Mouse (Mus musculus): ENCODE results near the gene Rcor1.
"Not testable (repeated sequence)": the region's sequence is repeated elsewhere in the genome, so short reads cannot be mapped to it uniquely, and the experiment has no call there.

The Rcor1 gene

GRCm38 (mm10) chr12:111028176-111029167 is 10.7 kb upstream of the Rcor1 start:
- no peak for DNase-seq

GRCm38 (mm10) chr12:111029291-111029890 is 9.8 kb upstream of the Rcor1 start:
- DNase-seq, result no peak

DNA sequence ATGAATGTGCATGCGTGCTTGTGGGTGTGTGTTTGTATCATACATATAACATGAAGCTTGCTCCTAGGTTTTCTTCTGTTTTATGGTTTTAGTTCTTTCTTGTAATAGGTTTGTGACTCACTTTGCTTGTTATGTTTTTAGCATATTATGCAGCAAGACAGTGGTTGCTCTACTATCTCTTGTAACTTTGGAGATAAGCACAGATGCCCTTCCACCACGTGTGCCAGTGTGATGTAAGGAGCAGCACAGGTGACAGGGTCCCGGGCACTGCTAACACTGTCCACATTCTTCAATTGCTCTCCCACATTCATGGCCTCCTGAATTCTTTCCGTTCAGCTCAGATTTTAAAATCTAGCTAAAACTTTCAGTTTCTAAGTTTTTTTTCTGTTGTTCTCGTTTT is 6.3 kb upstream of the Rcor1 start:
- DNase-seq, result no peak

GRCm38 (mm10) chr12:111035182-111035824 is 3.8 kb upstream of the Rcor1 start:
- DNase-seq, result no peak

GRCm38 (mm10) chr12:111036198-111036775 is 2.9 kb upstream of the Rcor1 start:
- DNase-seq, result no peak

- peak; percentile 26 for DNase-seq
These were observed 1.6 kb upstream of the Rcor1 start for GRCm38 (mm10) chr12:111037241-111038180.

GRCm38 (mm10) chr12:111038231-111038975 is 748 bp upstream of the Rcor1 start:
- DNase-seq, result peak; percentile 50

GRCm38 (mm10) chr12:111039771-111040530 is 800 bp downstream of the Rcor1 start:
- peak; percentile 20 for DNase-seq

- DNase-seq, result no peak
These were observed 1.3 kb downstream of the Rcor1 start for GRCm38 (mm10) chr12:111040531-111040860.

GRCm38 (mm10) chr12:111041196-111041595 is 2.0 kb downstream of the Rcor1 start:
- no peak for DNase-seq

DNA sequence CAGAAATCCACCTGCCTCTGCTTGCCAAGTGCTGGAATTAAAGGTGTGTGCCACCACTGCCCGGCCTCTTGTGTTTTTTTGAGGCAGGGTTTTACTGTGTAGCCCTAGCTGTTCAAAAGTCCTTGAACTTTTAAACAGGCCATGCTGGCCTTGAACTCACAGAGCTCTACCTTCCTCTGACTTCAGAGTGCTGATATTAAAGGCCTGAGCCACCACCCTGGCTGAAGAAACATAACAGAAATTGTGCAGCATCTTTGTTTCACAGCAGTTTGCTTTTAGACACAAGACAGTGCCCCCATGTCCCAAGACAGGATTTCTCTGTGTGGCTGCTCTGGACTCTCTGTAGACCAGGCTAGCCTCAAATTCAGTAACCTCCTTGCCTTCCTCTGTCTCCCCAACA is 3.2 kb downstream of the Rcor1 start:
- no peak for DNase-seq

GRCm38 (mm10) chr12:111044880-111045279 is 5.7 kb downstream of the Rcor1 start:
- DNase-seq, result no peak

GRCm38 (mm10) chr12:111046866-111047265 is 7.7 kb downstream of the Rcor1 start:
- DNase-seq, result no peak

DNA sequence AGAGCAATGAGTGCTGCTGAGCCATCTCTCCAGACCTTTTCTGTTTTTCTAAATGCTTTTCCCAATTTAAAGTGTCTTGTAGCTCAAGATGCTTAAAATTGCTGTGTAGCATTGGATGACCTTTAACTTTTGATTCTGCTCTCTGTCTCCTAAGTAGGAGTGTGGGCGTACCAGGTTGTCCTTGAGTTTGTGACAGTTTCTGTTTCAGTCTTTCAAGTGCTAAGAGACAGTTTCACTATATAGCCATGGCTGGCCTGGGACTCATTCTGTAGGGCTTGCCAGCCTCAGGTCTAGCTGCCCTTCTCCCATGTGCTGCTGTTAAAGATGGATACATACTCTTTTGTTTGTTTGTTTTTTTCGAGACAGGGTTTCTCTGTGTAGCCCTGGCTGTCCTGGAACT is 9.1 kb downstream of the Rcor1 start:
- no peak for DNase-seq

- no peak for DNase-seq
These were observed 11.1 kb downstream of the Rcor1 start for GRCm38 (mm10) chr12:111050256-111050655.

GRCm38 (mm10) chr12:111063361-111063760 is 24.2 kb downstream of the Rcor1 start:
- no peak for DNase-seq

- DNase-seq, result no peak
These were observed 25.1 kb downstream of the Rcor1 start for GRCm38 (mm10) chr12:111064220-111064619.

GRCm38 (mm10) chr12:111065330-111065729 is 26.2 kb downstream of the Rcor1 start:
- no peak for DNase-seq

- DNase-seq, result no peak
These were observed 28.7 kb downstream of the Rcor1 start for GRCm38 (mm10) chr12:111067816-111068215.

DNA sequence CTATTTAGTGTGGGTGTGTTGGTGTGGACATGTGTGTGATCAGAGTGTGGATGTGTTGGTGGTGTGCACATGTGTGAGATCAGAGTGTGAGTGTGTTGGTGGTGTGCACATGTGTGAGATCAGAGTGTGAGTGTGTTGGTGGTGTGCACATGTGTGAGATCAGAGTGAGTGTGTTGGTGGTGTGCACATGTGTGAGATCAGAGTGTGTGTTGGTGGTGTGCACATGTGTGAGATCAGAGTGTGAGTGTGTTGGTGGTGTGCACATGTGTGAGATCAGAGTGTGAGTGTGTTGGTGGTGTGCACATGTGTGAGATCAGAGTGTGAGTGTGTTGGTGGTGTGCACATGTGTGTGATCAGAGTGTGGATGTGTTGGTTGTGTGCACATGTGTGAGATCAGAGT is 30.1 kb downstream of the Rcor1 start:
- DNase-seq, result not testable (repeated sequence)

- DNase-seq, result no peak
These were observed 31.9 kb downstream of the Rcor1 start for GRCm38 (mm10) chr12:111071009-111071408.

Data from layer of hippocampus, adult 9-11 months (tissue).